Mouse (Mus musculus) splenic B cell, adult 2 months (primary cell): Measurements from ENCODE around the gene Gm44973.

Source experiments
- DNase-seq: peaks from one replicate; pipeline ENCODE4 v3.0.0-alpha.2; 2011; ENCODE audit warnings: low read depth, low spot score
- H3K27me3 ChIP-seq: 2 replicates; pipeline ENCODE4 v1.6.1; 2012; ENCODE audit warnings: mild to moderate bottlenecking, low read length, moderate library complexity, mixed read lengths; ENCODE audit not compliant: control insufficient read depth, poor library complexity, insufficient read depth, severe bottlenecking
- H3K36me3 ChIP-seq: 2 replicates; pipeline ENCODE4 v1.6.1; 2012; ENCODE audit warnings: mild to moderate bottlenecking, low read length, moderate library complexity, mixed read lengths; ENCODE audit not compliant: control insufficient read depth, poor library complexity, insufficient read depth, severe bottlenecking

The Gm44973 gene

DNA sequence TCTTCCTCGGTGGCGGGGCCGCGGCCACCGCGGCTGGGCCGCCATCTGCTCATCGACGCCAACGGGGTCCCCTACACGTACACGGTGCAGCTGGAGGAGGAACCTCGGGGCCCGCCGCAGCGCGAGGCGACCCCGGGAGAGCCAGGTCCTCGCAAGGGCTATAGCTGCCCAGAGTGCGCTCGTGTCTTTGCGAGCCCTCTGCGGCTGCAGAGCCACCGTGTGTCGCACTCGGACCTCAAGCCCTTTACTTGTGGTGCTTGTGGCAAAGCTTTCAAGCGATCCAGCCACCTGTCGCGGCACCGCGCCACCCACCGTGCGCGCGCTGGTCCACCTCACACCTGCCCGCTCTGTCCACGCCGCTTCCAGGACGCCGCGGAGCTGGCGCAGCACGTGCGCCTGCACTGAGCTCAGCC is 37.6 kb downstream of the Gm44973 start:
- Histone ChIP-seq H3K36me3 (no peaks in the 10 kb centered on the region), H3K27me3 (no peaks in the 10 kb centered on the region)
- DNase-seq = peak; percentile 31

DNA sequence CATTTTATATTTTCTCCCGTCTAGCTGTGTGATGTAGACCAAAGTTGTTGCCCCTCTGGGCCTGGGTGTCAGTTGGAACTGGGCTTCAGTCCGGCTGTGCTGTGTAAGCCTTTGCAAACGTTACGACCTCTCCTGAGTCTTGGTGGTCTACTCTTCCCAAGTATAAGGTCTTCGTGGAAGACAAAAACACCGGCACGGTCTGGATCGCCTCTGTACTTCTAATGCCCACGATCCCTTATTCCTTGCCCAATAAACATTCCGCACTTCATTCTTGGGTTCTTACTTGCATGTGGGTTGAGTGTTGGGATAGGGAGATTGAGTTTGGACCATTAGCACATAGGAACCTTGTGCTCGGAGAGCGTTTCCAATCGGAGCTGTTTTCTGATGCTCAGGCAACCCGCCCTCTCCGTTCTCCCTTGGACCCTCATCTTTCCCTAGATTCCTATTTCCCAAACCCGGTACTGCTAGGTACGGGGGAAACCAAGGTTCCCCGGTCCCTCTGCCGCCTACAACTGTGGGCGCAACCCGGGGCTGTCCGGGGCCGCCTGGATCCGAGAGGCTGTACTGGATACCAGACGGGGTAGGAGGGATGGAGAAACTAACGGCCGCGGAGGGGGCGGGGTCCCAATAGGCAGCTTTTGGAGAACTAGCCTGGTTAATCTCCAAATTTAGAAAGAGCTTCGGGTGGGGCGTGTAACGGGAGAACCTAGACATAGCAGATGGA is 38.3 kb downstream of the Gm44973 start:
- no peak for DNase-seq
- no peaks in the 10 kb centered on the region for H3K27me3 ChIP-seq
- H3K36me3 ChIP-seq = no peaks in the 10 kb centered on the region

GRCm38 (mm10) chr7:5056651-5057263 is 41.5 kb downstream of the Gm44973 start:
- no peak for DNase-seq
- Histone ChIP-seq H3K27me3 (no peaks in the 10 kb centered on the region), H3K36me3 (no peaks in the 10 kb centered on the region)

- no peak for DNase-seq
- H3K27me3 ChIP-seq = no peaks in the 10 kb centered on the region
These were observed 42.1 kb downstream of the Gm44973 start for GRCm38 (mm10) chr7:5057381-5057780.

GRCm38 (mm10) chr7:5057804-5058203 is 42.5 kb downstream of the Gm44973 start:
- DNase-seq = peak; percentile 65
- Histone ChIP-seq H3K36me3 (no peaks in the 10 kb centered on the region), H3K27me3 (no peaks in the 10 kb centered on the region)

More at GRCm38 (mm10) chr7:5057381-5057780, 42.1 kb downstream of the Gm44973 start:
- H3K36me3 ChIP-seq = no peaks in the 10 kb centered on the region

GRCm38 (mm10) chr7:5058631-5059030 is 43.3 kb downstream of the Gm44973 start:
- no peak for DNase-seq
- H3K36me3 ChIP-seq = no peaks in the 10 kb centered on the region
- H3K27me3 ChIP-seq = no peaks in the 10 kb centered on the region

DNA sequence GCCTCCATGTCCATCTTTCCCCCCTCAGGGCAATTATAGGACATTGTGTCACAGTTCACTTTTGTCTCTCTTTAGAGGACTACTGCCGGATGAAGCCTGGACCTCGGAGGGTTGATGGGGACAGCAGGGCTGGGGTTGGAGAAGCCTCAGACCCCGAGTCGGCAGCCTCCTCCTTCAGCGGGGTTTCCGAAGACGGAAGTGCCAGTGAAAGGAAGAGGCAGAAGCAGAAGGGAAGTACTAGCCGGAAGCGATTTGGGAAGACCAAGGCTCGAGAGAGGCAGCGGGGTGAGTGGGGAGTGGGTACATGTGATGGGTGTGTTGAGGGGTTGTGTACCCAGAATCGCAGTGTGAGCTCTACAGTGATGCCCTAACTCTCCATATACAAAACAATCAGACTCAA is 44.1 kb downstream of the Gm44973 start:
- H3K27me3 ChIP-seq = no peaks in the 10 kb centered on the region
- no peak for DNase-seq
- H3K36me3 ChIP-seq = no peaks in the 10 kb centered on the region

DNA sequence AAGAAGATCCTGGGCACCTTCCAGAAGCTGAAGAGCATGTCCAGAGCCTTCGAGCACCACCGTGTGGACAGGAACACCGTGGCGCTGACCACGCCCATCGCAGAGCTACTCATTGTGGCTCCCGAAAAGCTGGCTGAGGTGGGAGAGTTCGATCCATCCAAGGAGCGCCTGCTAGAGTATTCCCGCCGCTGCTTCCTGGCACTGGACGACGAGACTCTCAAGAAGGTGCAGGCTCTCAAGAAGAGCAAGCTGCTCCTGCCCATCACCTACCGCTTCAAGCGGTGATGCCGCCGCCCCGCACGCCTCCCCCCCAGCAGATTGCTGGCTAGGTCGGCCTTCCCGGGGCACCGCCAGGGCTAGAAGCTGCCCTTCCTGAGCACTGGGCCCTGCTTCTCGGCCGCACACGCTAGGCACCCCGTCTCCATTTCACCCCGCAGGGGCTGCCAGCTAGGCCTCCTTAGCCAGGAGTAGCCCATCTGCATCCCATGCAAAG is 45.0 kb downstream of the Gm44973 start:
- peak; percentile 81 for DNase-seq
- H3K27me3 ChIP-seq = no peaks in the 10 kb centered on the region

GRCm38 (mm10) chr7:5060944-5061773 is 45.9 kb downstream of the Gm44973 start:
- Histone ChIP-seq H3K27me3 (no peaks in the 10 kb centered on the region), H3K36me3 (no peaks in the 10 kb centered on the region)
- DNase-seq = peak; percentile 99

More for the DNA sequence above, 45.0 kb downstream of the Gm44973 start:
- no peaks in the 10 kb centered on the region for H3K36me3 ChIP-seq

DNA sequence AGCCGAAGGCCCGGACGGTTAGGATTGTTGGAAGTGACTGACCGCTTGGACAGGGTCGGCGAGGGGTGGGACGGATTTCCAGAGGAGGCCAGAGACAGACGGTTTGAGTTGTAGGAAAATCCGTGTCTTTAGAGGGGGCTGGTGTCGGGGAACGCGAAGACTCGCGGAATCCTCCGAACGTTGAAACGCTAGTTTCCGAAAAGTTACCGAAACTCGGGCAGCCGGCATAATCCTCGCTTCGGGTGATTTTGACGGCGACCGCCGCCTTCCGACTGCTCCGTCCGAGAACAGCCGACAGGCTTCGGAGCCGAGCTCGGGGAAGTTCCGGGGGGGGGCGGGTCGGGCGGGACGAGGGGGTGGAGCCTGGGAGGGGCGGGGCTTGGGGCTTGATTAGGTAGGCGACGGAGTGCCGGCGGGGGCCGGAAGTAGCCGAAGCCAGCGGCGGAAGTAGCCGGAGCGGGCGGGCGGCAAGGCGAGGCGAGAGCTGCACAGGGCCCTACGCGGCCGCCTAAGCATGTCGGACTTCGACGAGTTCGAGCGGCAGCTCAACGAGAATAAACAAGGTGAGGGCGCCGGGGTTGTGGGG is 46.6 kb downstream of the Gm44973 start, which contains the start of gene U2af2:
Gene U2af2, plus strand, starts transcription at position 370 of the 586 bp plus-strand sequence.
- peak; percentile 95 for DNase-seq
- Histone ChIP-seq H3K36me3 (peaks cover 2% of the 10 kb centered on the region; the same call in 1 of the 2 replicates), H3K27me3 (no peaks in the 10 kb centered on the region)

DNA sequence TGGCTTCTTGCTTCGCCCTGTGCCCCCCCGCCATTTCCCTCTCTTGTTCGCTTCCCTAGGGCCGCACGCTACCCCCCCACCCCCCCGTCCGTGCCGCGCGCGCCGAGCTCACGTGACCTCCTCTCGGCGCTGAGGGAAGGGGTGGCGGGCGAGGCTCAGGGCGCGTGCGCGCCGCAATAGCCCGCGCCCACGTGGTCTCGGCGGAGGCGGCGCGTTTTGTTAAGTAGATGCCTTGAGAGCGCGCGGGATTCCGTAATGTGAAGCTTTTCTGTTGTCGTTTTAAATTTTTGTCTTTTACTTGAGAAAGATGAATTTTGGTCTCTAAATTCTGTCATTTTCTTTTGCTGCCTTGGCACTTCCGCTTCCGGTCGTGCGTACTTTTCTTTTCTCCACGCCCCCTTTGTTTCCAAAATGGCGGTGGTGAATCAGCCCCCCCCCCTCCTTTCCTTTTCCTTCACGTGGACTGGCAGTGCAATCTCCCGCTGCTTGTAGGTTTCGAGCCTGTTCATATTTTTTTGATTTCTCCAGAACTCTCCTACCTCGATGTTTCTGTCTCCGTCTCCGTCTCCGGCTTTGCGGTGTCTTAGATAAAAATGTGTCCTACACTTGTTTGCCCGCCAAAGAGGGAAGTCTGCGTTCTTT is 47.2 kb downstream of the Gm44973 start:
- no peaks in the 10 kb centered on the region for H3K27me3 ChIP-seq
- H3K36me3 ChIP-seq = peaks cover 3% of the 10 kb centered on the region
- peak; percentile 89 for DNase-seq

DNA sequence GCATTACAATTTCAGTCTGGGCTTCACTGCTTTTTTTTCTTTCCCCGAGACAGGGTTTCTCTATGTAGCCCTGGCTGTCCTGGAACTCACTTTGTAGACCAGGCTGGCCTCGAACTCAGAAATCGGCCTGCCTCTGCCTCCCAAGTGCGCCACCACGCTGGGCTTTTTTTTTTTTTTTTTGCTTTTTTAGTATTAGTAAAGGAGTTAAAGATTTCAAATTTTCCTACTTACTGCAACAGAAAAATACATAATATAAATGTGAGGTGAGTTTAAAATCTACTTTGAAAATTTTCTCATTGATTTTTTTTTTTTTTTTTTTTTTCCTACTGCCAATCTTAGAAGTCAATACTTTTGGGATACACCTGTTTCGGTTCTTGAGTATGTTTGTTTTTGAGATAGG is 49.6 kb downstream of the Gm44973 start:
- H3K27me3 ChIP-seq = no peaks in the 10 kb centered on the region
- peaks cover 18% of the 10 kb centered on the region for H3K36me3 ChIP-seq
- DNase-seq = no peak

DNA sequence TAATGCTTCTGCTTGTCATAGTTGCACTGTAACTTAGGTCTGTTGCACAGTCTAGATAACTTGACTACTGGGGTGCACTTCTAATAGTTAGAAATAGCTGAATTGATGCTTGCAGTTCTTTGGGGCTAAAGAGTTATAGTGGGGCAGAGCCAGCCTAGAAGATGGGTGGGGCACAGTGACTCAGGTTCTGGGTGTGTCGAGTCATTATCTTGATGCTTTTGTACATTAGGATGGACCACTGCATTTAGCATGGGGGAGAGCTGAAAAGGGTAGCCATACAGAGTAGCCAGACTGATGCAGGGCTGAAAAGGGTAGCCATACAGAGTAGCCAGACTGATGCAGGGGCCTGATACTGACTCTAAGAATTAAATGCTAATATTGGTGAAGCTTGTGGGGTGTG is 58.3 kb downstream of the Gm44973 start:
- no peak for DNase-seq
- no peaks in the 10 kb centered on the region for H3K27me3 ChIP-seq
- H3K36me3 ChIP-seq = peaks cover 45% of the 10 kb centered on the region

DNA sequence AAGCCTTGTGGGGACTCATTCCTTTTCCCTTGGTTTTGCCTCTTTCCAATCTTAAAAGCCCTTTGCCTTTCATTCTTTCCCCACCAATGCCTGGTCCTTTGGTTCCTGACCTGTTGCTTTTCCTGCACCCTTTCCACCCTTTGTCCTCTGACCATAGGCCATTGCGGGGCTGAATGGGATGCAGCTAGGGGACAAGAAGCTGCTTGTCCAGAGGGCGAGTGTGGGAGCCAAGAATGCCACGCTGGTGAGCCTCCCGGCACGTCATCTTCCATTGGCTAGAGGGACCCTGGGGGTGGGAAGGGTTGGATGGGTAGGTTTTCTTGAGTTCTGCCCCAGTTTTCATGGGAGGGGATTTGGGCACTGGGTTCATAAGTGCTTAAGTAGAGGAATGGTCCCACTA is 59.7 kb downstream of the Gm44973 start:
- DNase-seq = no peak
- Histone ChIP-seq H3K36me3 (peaks cover 36% of the 10 kb centered on the region), H3K27me3 (no peaks in the 10 kb centered on the region)
